Mouse (Mus musculus): ENCODE data around the gene Defb46.

The Defb46 gene

DNA sequence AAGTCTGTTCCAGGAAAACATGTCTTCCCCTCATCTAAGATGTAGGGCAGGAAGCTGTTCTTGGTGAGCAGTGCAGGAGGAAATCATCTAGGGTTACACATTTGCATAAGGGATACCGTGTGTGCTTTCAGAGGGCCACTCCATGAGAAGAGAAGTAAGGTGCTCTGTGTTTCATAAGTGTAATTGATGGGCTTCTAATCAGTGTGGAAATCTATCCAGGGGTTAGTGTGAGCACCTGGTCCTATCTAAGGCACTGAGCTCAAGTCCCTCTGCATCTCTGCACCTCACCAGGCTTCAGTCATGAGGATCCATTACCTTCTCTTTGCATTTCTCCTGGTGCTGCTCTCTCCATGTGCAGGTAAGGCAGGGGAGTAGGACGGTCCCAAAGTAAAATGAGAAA lies at the start of gene Defb46:
TSS of gene Defb46 (plus strand) at position 301 of the 400 bp plus-strand sequence.
- no peak for ATAC-seq (ENCODE audit: low TSS enrichment)

DNA sequence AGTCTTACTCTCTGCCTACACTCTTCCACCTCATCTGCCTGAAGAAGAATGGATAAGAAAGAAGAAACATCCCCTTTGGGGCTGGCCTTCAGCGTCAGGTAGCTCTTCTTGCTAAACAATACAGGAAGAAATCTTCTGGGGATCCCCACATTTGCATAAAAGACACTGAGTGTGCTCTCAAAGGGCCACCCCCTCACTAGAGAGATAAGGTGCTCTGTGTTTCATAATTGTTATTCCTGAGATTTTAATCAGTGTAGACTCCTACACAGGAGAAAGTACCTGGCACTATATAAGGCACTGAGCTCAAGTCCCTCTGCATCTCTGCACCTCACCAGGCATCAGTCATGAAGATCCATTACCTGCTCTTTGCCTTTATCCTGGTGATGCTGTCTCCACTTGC lies 14.6 kb upstream of the Defb46 start, which contains the start of gene Defb6:
TSS of gene Defb6 (plus strand) at position 318 of the 400 bp plus-strand sequence.
- no peak for ATAC-seq (ENCODE audit: low TSS enrichment)

- ATAC-seq (ENCODE audit: low TSS enrichment), result no peak
These were observed 1.6 kb upstream of the Defb46 start for GRCm38 (mm10) chr8:19238101-19238500.

GRCm38 (mm10) chr8:19247280-19247679 lies 7.6 kb downstream of the Defb46 start, which contains the start of gene Defb5:
Defb5 (plus strand) TSS chr8:19247580.
- no peak for ATAC-seq (ENCODE audit: low TSS enrichment)

DNA sequence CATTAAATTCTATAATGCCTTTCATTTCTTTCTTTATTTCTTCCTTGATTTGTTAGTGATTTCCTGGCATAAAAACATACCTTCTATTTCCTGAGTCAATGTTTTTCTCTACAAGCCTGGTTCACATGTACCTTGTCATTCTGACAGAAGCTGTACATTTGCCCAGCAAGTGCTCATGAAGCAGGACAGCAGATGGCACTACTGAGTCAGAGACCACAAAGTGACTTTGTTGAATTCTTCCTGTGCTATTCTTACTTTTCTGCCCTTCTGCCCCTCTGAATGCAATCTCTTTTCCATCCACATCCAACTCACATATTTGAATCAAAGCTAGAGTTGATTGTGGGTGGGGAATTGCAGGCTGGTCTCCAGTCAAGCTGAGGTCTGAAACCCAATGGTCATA lies 18.4 kb downstream of the Defb46 start:
- no peak for ATAC-seq (ENCODE audit: low TSS enrichment)

DNA sequence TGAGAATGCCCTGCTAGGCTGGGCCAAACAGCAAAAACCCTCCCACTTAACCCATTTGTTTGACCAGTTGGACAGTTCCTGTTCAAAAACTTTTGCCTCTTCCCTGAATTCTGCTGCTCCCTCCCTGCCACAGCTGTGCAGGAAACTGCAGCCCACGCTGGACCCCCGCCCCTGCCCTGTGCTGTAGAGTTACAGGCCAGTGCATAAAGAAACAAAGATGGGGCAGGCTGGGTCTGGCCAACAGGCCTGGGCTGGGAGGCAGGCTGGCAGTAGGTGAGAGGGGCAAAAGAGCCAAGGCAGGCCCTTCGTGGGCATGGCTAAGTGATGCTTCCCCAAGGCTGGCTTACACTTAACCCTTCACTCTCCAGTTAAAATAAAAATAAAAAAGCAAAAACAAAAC lies 20.0 kb downstream of the Defb46 start:
- no peak for ATAC-seq (ENCODE audit: low TSS enrichment)
